Mouse (Mus musculus) E14TG2a.4 (cell line): Measurements from ENCODE around the gene Gm20388.

Source experiments
- CTCF ChIP-seq: conservative IDR thresholded peaks from 2 replicates; pipeline ENCODE4 v1.5.1; 2014; ENCODE audit warnings: low read length
- NANOG ChIP-seq: IDR thresholded peaks from 2 replicates; pipeline ENCODE4 v1.6.1; 2014; ENCODE audit warnings: borderline replicate concordance, low read length, mixed read lengths
- POU5F1 ChIP-seq: IDR thresholded peaks from 2 replicates; pipeline ENCODE4 v1.6.1; 2014; ENCODE audit warnings: low read length, borderline replicate concordance

DNA sequence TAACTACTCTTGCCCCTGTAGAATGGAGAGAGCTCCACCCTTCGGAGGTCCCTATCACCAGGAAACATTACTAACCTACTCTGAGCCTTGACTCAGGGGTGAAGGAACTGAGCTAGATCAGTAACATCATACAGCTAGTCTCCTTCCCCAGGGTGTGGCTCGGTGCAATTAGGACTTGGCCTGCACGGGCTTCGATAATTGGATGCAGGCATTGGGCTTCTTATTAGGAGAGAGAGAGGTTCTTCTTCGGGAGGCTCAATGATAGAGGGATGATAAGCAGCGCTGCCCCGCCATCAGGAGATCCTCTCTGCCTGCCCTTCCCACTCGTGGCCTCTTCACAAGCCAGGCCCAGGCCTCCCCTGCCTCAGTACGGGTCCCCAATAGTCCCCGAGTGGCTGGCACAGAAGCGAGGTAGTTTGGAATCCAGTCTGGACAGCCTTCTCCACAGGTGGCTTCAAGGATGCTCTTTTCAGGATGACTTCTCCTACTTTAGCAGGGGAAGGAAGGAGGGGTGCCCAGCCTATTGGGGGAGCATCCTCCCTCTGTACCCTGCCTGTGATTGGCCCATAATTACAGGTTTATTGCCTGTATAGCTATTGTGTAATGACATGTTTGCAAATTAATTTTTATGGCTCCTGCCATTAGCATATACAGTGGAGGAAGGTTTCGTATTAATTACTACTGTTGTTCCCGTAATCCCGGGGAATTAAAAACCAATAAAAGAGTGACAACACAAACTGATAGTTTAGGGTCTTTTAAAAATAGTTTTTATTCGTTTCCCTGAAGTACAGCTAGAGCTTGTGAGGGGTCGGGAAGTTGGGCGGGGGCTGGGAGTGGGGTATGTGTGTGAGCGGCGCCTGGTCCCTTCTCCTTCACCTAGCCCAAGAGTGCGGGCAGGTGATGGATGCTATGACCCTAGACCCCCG is 575.2 kb downstream of the Gm20388 start:
- TF ChIP-seq CTCF, result no peak
- no peak for TF ChIP-seq POU5F1
- no peak for TF ChIP-seq NANOG
